ENCODE assay signal across 10 mouse cellular contexts in genomic region chr2:90965466-90966080, GRCm38 (mm10). TPM values are rescaled to one million over a fixed set of nuclear protein-coding genes. Genes with fewer than 3 reads are reported as not detected.
DNase-seq lines count a peak whose midpoint lies in the region; ATAC-seq and TF ChIP-seq lines count a peak whose summit lies in the region.
"Had no signal": no experiment of that assay in that cellular context is flagged by ENCODE, and none has a peak within 500 bp of the region (broad histone marks: within the 10 kb centered on the region; RNA-seq: fewer than 3 reads in every experiment).

No protein-coding gene starts in this region.

- WGBS in liver, embryonic 12.5 days (ENCODE audit: insufficient replicate concordance) = 73% methylated on average over 2 of the region's 2 CpGs
- 62% methylated on average over 2 of the region's 2 CpGs for WGBS in liver, postnatal 0 days (ENCODE audit: insufficient replicate concordance)
- WGBS in heart, embryonic 13.5 days = 20% methylated on average over 2 of the region's 2 CpGs
- WGBS in stomach, embryonic 15.5 days = 47% methylated on average over 2 of the region's 2 CpGs
- WGBS in hindbrain, embryonic 14.5 days = 80% methylated on average over 2 of the region's 2 CpGs

- no peak overlapping the region for H3K9ac ChIP-seq in liver, embryonic 12.5 days
- H3K9ac ChIP-seq in liver, postnatal 0 days (replicated peaks) = no peak overlapping the region
- H3K9ac ChIP-seq in heart, embryonic 13.5 days = peak overlapping the region; percentile 77
- H3K9ac ChIP-seq in stomach, embryonic 15.5 days = no peak overlapping the region
- no peak overlapping the region for H3K9ac ChIP-seq in hindbrain, embryonic 14.5 days
- H3K9ac ChIP-seq: neural tube, embryonic 12.5 days had no signal

- H3K4me1 ChIP-seq in liver, embryonic 12.5 days = peaks cover 52% of the 10 kb centered on the region
- peaks cover 16% of the 10 kb centered on the region for H3K4me1 ChIP-seq in liver, postnatal 0 days (ENCODE audit: insufficient read depth)
- H3K4me1 ChIP-seq in heart, embryonic 13.5 days = peaks cover 55% of the 10 kb centered on the region
- H3K4me1 ChIP-seq in stomach, embryonic 15.5 days = 0 out of 2 replicates have a peak, but pooled peaks cover 6% of the 10 kb centered on the region
- H3K4me1 ChIP-seq in hindbrain, embryonic 14.5 days (replicated peaks; ENCODE audit: control insufficient read depth, insufficient read depth, low read length) = 0 out of 2 replicates have a peak, but pooled peaks cover 4% of the 10 kb centered on the region
- H3K4me1 ChIP-seq: neural tube, embryonic 12.5 days had no signal

- no peaks in the 10 kb centered on the region for H3K27me3 ChIP-seq in liver, embryonic 12.5 days (replicated peaks)
- H3K27me3 ChIP-seq in liver, postnatal 0 days (ENCODE audit: insufficient read depth, low read length) = no peaks in the 10 kb centered on the region
- H3K27me3 ChIP-seq in heart, embryonic 13.5 days (replicated peaks) = no peaks in the 10 kb centered on the region
- H3K27me3 ChIP-seq in stomach, embryonic 15.5 days (replicated peaks) = no peaks in the 10 kb centered on the region
- H3K27me3 ChIP-seq in hindbrain, embryonic 14.5 days (ENCODE audit: control insufficient read depth, insufficient read depth, low read length) = no peaks in the 10 kb centered on the region
- H3K27me3 ChIP-seq: neural tube, embryonic 12.5 days had no signal

- TF ChIP-seq EP300 in liver, postnatal 0 days (IDR thresholded peaks at IDR 0.05; ENCODE audit: low read depth) = no peak

- ATAC-seq in liver, embryonic 12.5 days = no peak
- ATAC-seq in liver, postnatal 0 days = no peak
- no peak for ATAC-seq in heart, embryonic 13.5 days (ENCODE audit: extremely low read depth, insufficient number of reproducible peaks, low FRiP score, low TSS enrichment)
- ATAC-seq in stomach, embryonic 15.5 days (ENCODE audit: insufficient read depth, low FRiP score, low read depth) = no peak
- no peak for ATAC-seq in hindbrain, embryonic 14.5 days (ENCODE audit: low FRiP score)

- peak; percentile 13 for DNase-seq in gastrocnemius, adult 18-20 months (ENCODE audit: low spot score)
- no peak for DNase-seq in gastrocnemius, postnatal 10 days
- no peak for DNase-seq in liver, postnatal 0 days
- no peak for DNase-seq in testis, postnatal 10 days (ENCODE audit: low spot score)
- no peak for DNase-seq in hindbrain, embryonic 14.5 days (ENCODE audit: low spot score)
- DNase-seq: kidney, postnatal 25 days had no signal

- H3K4me2 ChIP-seq in liver, embryonic 12.5 days = 0 out of 2 replicates have a peak overlapping the region, but pooled peaks have one; percentile 16
- no peak overlapping the region for H3K4me2 ChIP-seq in liver, postnatal 0 days (ENCODE audit: low read depth, low read length)
- H3K4me2 ChIP-seq in heart, embryonic 13.5 days = peak overlapping the region; percentile 65
- H3K4me2 ChIP-seq in stomach, embryonic 15.5 days = no peak overlapping the region
- no peak overlapping the region for H3K4me2 ChIP-seq in hindbrain, embryonic 14.5 days (replicated peaks)
- H3K4me2 ChIP-seq: neural tube, embryonic 12.5 days had no signal

- H3K27ac ChIP-seq in liver, embryonic 12.5 days = peak overlapping the region; percentile 15; the same call in 1 of the 2 replicates
- H3K27ac ChIP-seq in liver, postnatal 0 days (ENCODE audit: low read depth) = no peak overlapping the region
- H3K27ac ChIP-seq in heart, embryonic 13.5 days (replicated peaks) = peak overlapping the region; percentile 94
- peak overlapping the region; percentile 70 for H3K27ac ChIP-seq in stomach, embryonic 15.5 days
- no peak overlapping the region for H3K27ac ChIP-seq in hindbrain, embryonic 14.5 days
- H3K27ac ChIP-seq: neural tube, embryonic 12.5 days had no signal

- no peaks in the 10 kb centered on the region; the same call in 1 of the 2 replicates for H3K36me3 ChIP-seq in liver, embryonic 12.5 days
- no peaks in the 10 kb centered on the region; the same call in 1 of the 2 replicates for H3K36me3 ChIP-seq in liver, postnatal 0 days (replicated peaks; ENCODE audit: insufficient read depth, low read length)
- no peaks in the 10 kb centered on the region for H3K36me3 ChIP-seq in heart, embryonic 13.5 days
- H3K36me3 ChIP-seq in stomach, embryonic 15.5 days = no peaks in the 10 kb centered on the region
- no peaks in the 10 kb centered on the region for H3K36me3 ChIP-seq in hindbrain, embryonic 14.5 days (replicated peaks; ENCODE audit: control insufficient read depth, insufficient read depth)
- H3K36me3 ChIP-seq: neural tube, embryonic 12.5 days had no signal

- no peaks in the 10 kb centered on the region for H3K9me3 ChIP-seq in liver, embryonic 12.5 days (replicated peaks)
- H3K9me3 ChIP-seq in liver, postnatal 0 days (ENCODE audit: low read length) = no peaks in the 10 kb centered on the region
- H3K9me3 ChIP-seq in heart, embryonic 13.5 days = no peaks in the 10 kb centered on the region
- H3K9me3 ChIP-seq in stomach, embryonic 15.5 days = no peaks in the 10 kb centered on the region
- no peaks in the 10 kb centered on the region for H3K9me3 ChIP-seq in hindbrain, embryonic 14.5 days (ENCODE audit: control insufficient read depth, low read length)
- H3K9me3 ChIP-seq: neural tube, embryonic 12.5 days had no signal

- H3K4me3 ChIP-seq in liver, embryonic 12.5 days = no peak overlapping the region
- no peak overlapping the region for H3K4me3 ChIP-seq in liver, postnatal 0 days (ENCODE audit: low read depth, low read length)
- H3K4me3 ChIP-seq in heart, embryonic 13.5 days = peak overlapping the region; percentile 46
- H3K4me3 ChIP-seq in stomach, embryonic 15.5 days (replicated peaks) = no peak overlapping the region
- H3K4me3 ChIP-seq in hindbrain, embryonic 14.5 days (replicated peaks; ENCODE audit: low read length) = no peak overlapping the region
- H3K4me3 ChIP-seq: neural tube, embryonic 12.5 days had no signal

- no peak for TF ChIP-seq CTCF in liver, postnatal 0 days (IDR thresholded peaks at IDR 0.05; ENCODE audit: low read depth)

RNA-seq across cellular contexts. Expression of gene Celf1, which starts 25.4 kb away (rescaled TPM):
- 10 to 100 TPM; 50.3 to 63.6 TPM for total RNA-seq in gastrocnemius, adult 18-20 months (2021)
- total RNA-seq in gastrocnemius, postnatal 10 days (2021) = 10 to 100 TPM; 54.1 to 61.9 TPM
- polyA plus RNA-seq in liver, embryonic 12.5 days (2016; fragmentation: Nextera tagmentation; extraction: Ambion mirVana) = 79.4 and 81.3 TPM in 2 replicates
- 26.0 and 29.4 TPM in 2 replicates for polyA plus RNA-seq in liver, postnatal 0 days (2015; fragmentation: Nextera tagmentation; extraction: Ambion mirVana)
- polyA plus RNA-seq in heart, embryonic 13.5 days (2015; fragmentation: Nextera tagmentation; extraction: Ambion mirVana) = 93.9 and 98.7 TPM in 2 replicates
- polyA plus RNA-seq in stomach, embryonic 15.5 days (2015; fragmentation: Nextera tagmentation; extraction: Ambion mirVana) = 77.6 and 83.4 TPM in 2 replicates
- 75.2 and 78.5 TPM in 2 replicates for polyA plus RNA-seq in hindbrain, embryonic 14.5 days (2014; fragmentation: Nextera tagmentation; extraction: Ambion mirVana)

Comparison
In these comparisons a context has a peak if more than half of its experiments do, and no peak if none do; other contexts are left out.
1. H3K27ac ChIP-seq: peak in liver, embryonic 12.5 days (single experiment), heart, embryonic 13.5 days (single experiment) and stomach, embryonic 15.5 days (single experiment); none in liver, postnatal 0 days (single experiment) and hindbrain, embryonic 14.5 days (single experiment).
2. H3K4me2 ChIP-seq: peak in liver, embryonic 12.5 days (single experiment) and heart, embryonic 13.5 days (single experiment); none in liver, postnatal 0 days (single experiment), stomach, embryonic 15.5 days (single experiment) and hindbrain, embryonic 14.5 days (single experiment).